Mouse (Mus musculus): ENCODE measurements around the gene Kat5. TPM values are rescaled to one million over a fixed set of nuclear protein-coding genes. Genes with fewer than 3 reads are reported as not detected.
A peak's percentile ranks its signal among the peaks of the same experiment; 100 is the strongest.

Gene Kat5
- total and polyA plus RNA-seq, 3 experiments: 40.1 to 106 (median 81.9) TPM

DNA sequence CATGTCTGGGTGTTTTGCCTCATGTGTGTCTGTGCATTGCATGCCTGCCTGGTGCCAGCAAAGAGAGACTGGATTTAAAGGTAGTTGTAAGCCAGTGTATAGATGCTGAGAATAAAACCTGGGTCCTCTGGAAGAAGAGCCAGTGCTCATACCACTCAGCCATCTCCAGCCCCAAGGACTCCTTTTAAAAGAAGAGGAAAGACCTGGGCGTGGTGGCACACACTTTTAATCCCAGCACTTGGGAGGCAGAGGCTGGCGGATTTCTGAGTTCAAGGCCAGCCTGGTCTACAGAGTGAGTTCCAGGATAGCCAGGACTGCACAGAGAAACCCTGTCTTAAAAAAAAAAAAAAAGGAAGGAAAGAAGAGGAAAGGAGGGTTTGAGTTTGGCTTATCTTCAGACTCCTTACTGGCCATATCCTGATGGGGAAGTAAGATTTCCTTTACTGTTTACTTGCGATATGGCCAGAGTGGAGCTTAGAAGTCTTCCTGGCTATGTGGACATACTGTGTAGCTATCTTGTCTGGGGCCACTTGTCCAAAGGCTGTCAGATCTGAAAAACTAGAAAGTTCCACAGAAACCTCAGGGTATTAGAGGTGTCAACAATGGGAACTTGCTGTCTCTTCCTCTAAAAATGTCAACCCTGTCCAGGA, 2.9 kb upstream of the Kat5 start:
- H3K27me3 ChIP-seq (ENCODE audit: insufficient read depth, low read length): no peaks in the 10 kb centered on the region
- H3K9me3 ChIP-seq (replicated peaks): no peaks in the 10 kb centered on the region
- ATAC-seq (ENCODE audit: extremely low read depth, insufficient number of reproducible peaks, low FRiP score, poor library complexity, severe bottlenecking) (peak; percentile 57), DNase-seq (ENCODE audit: low spot score) (peak; percentile 40)
- no peak overlapping the region for H3K4me3 ChIP-seq (ENCODE audit: low read depth, low read length)
- H3K36me3 ChIP-seq (replicated peaks): peaks cover 15% of the 10 kb centered on the region
- peaks cover 63% of the 10 kb centered on the region for H3K4me1 ChIP-seq (ENCODE audit: insufficient read depth, low read depth, low read length)
- peak; percentile 74 for TF ChIP-seq TAL1 (conservative IDR thresholded peaks at IDR 0.05; ENCODE audit: low read depth, low read length)
- no peak for TF ChIP-seq GATA2 (IDR thresholded peaks at IDR 0.05; ENCODE audit: borderline replicate concordance, low read depth, low read length)

DNA sequence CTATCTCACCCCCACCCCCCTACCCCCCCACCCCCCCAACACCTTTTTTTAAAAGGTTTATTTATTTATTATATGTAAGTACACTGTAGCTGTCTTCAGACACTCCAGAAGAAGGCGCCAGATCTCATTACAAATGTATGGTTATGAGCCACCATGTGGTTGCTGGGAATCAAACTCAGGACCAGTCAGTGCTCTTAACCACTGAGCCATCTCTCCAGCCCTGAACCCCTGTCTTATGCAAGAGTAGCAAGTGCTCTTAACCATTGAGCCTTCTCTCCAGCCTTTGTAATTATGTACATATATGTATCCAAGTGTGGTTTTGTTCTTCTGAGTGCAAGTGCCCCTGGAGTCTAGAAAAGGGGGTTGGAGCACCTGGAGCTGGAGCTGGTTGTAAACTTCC, 1.9 kb upstream of the Kat5 start:
- no peaks in the 10 kb centered on the region for H3K9me3 ChIP-seq (replicated peaks)
- DNase-seq (ENCODE audit: low spot score): no peak
- peaks cover 65% of the 10 kb centered on the region for H3K4me1 ChIP-seq (ENCODE audit: insufficient read depth, low read depth, low read length)

DNA sequence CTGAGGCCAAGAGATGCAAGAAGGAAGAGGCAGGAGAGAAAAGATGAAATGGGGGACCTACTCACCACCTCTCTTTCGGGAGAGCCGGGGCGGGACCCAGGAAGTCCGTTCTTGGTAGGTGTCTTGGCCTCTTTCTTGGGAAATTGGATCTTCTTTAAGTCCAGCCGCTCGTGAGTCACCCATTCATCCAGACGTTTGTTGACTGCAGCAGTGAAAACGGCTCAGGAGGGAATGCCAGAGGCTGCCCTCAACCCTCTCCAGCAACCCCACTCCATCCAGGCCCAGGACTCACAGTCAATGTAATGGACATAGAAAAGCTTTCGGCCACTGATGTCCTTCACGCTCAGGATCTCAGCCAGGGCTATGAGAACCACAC, 878 bp downstream of the Kat5 start:
- Histone ChIP-seq H3K4me3 (ENCODE audit: low read depth, low read length) (peak overlapping the region; percentile 86), H3K36me3 (replicated peaks) (peaks cover 53% of the 10 kb centered on the region), H3K27me3 (ENCODE audit: insufficient read depth, low read length) (no peaks in the 10 kb centered on the region), H3K9me3 (replicated peaks) (no peaks in the 10 kb centered on the region), H3K4me1 (ENCODE audit: insufficient read depth, low read depth, low read length) (peaks cover 80% of the 10 kb centered on the region)
- no peak for DNase-seq (ENCODE audit: low spot score)
- no peak for ATAC-seq (ENCODE audit: extremely low read depth, insufficient number of reproducible peaks, low FRiP score, poor library complexity, severe bottlenecking)
- TF ChIP-seq POLR2AphosphoS5 (IDR thresholded peaks at IDR 0.05; ENCODE audit: insufficient replicate concordance, low read depth, low read length) (no peak), GATA1 (IDR thresholded peaks at IDR 0.05; ENCODE audit: borderline replicate concordance, low read length) (no peak), GATA2 (IDR thresholded peaks at IDR 0.05; ENCODE audit: borderline replicate concordance, low read depth, low read length) (no peak), TAL1 (conservative IDR thresholded peaks at IDR 0.05; ENCODE audit: low read depth, low read length) (no peak), CTCF (IDR thresholded peaks at IDR 0.05; ENCODE audit: low read depth, low read length) (no peak)

More for the DNA sequence above, 1.9 kb upstream of the Kat5 start:
- Histone ChIP-seq H3K4me3 (ENCODE audit: low read depth, low read length) (no peak overlapping the region), H3K27me3 (ENCODE audit: insufficient read depth, low read length) (no peaks in the 10 kb centered on the region), H3K36me3 (replicated peaks) (peaks cover 25% of the 10 kb centered on the region)
- ATAC-seq (ENCODE audit: extremely low read depth, insufficient number of reproducible peaks, low FRiP score, poor library complexity, severe bottlenecking): no peak
- TF ChIP-seq TAL1 (conservative IDR thresholded peaks at IDR 0.05; ENCODE audit: low read depth, low read length) (no peak), CTCF (IDR thresholded peaks at IDR 0.05; ENCODE audit: low read depth, low read length) (no peak), GATA1 (IDR thresholded peaks at IDR 0.05; ENCODE audit: borderline replicate concordance, low read length) (no peak), GATA2 (IDR thresholded peaks at IDR 0.05; ENCODE audit: borderline replicate concordance, low read depth, low read length) (no peak), POLR2AphosphoS5 (IDR thresholded peaks at IDR 0.05; ENCODE audit: insufficient replicate concordance, low read depth, low read length) (no peak)

DNA sequence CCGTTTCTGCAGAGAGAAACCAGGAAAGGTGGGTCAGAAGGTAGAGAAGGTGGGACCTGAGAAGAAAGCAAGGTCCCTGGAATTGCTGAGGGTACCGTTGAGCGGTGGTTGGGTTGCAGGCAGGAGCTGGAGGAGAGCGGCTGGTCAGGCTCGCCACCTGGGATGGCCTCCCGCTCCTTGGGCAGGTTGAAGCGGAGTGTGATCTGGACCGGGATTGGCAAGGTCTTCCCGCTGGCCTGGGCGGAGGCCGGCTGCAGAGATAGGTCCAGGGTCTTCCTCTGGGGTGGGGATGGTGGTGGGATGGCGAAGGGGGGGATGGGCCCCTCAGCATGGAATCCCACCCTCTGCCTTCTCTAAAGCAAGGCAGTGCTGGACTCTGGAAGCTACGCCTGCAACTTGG, 1.3 kb downstream of the Kat5 start:
- peaks cover 80% of the 10 kb centered on the region for H3K4me1 ChIP-seq (ENCODE audit: insufficient read depth, low read depth, low read length)
- no peak for ATAC-seq (ENCODE audit: extremely low read depth, insufficient number of reproducible peaks, low FRiP score, poor library complexity, severe bottlenecking)

DNA sequence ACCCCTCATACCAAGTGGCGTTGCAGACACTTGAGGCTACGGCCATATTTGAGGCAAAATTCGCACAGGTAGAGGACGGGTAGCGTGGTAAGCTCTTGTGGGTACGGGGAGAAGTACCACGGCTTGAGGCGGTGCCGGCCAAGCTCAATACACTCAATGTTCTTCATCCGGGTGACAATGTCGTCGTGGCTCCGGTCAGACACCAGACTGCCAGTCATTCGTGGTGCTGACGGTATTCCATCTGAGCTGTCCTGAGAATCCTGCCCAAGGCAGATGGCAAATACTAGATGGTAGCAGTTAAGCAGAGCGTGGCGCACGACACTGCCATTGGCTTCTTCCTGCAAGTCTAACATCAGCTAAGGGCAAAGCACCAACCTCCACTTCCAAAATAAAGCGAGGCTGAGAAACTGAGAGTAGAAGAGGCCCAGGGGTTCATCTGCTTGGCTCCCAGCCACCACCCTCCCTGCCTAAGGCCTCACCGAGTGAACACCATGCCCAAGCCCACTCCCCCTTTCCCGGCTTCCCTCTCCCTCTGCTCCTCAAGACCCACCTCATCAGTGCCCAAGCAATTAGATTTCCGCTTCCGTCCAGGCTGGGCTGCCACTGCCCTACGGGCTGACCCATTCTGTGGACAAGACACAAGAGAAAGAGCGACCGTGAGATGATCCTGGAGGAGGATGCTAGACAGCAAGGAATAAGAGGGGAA, 2.2 kb downstream of the Kat5 start:
- Histone ChIP-seq H3K27me3 (ENCODE audit: insufficient read depth, low read length) (no peaks in the 10 kb centered on the region), H3K4me3 (ENCODE audit: low read depth, low read length) (no peak overlapping the region), H3K36me3 (replicated peaks) (peaks cover 66% of the 10 kb centered on the region), H3K4me1 (ENCODE audit: insufficient read depth, low read depth, low read length) (peaks cover 80% of the 10 kb centered on the region), H3K9me3 (replicated peaks) (no peaks in the 10 kb centered on the region)
- TF ChIP-seq POLR2AphosphoS5 (IDR thresholded peaks at IDR 0.05; ENCODE audit: insufficient replicate concordance, low read depth, low read length) (no peak), GATA1 (IDR thresholded peaks at IDR 0.05; ENCODE audit: borderline replicate concordance, low read length) (no peak), GATA2 (IDR thresholded peaks at IDR 0.05; ENCODE audit: borderline replicate concordance, low read depth, low read length) (no peak), CTCF (IDR thresholded peaks at IDR 0.05; ENCODE audit: low read depth, low read length) (no peak), TAL1 (conservative IDR thresholded peaks at IDR 0.05; ENCODE audit: low read depth, low read length) (no peak)
- no peak for ATAC-seq (ENCODE audit: extremely low read depth, insufficient number of reproducible peaks, low FRiP score, poor library complexity, severe bottlenecking)
- no peak for DNase-seq (ENCODE audit: low spot score)

More for the DNA sequence above, 1.3 kb downstream of the Kat5 start:
- Histone ChIP-seq H3K9me3 (replicated peaks) (no peaks in the 10 kb centered on the region), H3K4me3 (ENCODE audit: low read depth, low read length) (peak overlapping the region; percentile 86; the same call in 1 of the 2 replicates), H3K36me3 (replicated peaks) (peaks cover 57% of the 10 kb centered on the region), H3K27me3 (ENCODE audit: insufficient read depth, low read length) (no peaks in the 10 kb centered on the region)
- DNase-seq (ENCODE audit: low spot score): no peak
- no peak for TF ChIP-seq GATA1 (IDR thresholded peaks at IDR 0.05; ENCODE audit: borderline replicate concordance, low read length)
- TF ChIP-seq TAL1 (conservative IDR thresholded peaks at IDR 0.05; ENCODE audit: low read depth, low read length): no peak

DNA sequence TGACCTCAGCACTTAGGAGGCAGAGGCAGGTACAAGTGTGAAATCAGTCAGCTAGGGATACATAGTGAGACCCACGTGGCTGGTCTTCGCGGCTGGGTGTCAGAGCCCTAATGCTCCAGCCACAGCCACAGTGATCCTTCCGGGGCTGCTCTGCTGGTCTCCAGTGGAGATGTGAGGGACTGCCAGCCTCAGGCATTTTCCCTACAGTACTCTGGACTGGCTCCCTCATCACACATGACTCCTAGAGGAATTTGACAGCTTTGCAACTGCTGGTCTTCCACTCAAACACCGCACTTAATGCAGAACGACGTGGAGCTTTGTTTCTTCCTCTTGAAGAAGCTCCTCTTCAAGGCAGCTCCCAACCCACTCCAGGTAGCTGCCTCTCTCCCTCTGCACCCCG, 3.8 kb downstream of the Kat5 start:
- Histone ChIP-seq H3K36me3 (replicated peaks) (peaks cover 75% of the 10 kb centered on the region), H3K27me3 (ENCODE audit: insufficient read depth, low read length) (no peaks in the 10 kb centered on the region), H3K9me3 (replicated peaks) (no peaks in the 10 kb centered on the region), H3K4me1 (ENCODE audit: insufficient read depth, low read depth, low read length) (peaks cover 84% of the 10 kb centered on the region), H3K4me3 (ENCODE audit: low read depth, low read length) (no peak overlapping the region)
- ATAC-seq (ENCODE audit: extremely low read depth, insufficient number of reproducible peaks, low FRiP score, poor library complexity, severe bottlenecking) (no peak), DNase-seq (ENCODE audit: low spot score) (no peak)
- no peak for TF ChIP-seq GATA2 (IDR thresholded peaks at IDR 0.05; ENCODE audit: borderline replicate concordance, low read depth, low read length)
- no peak for TF ChIP-seq TAL1 (conservative IDR thresholded peaks at IDR 0.05; ENCODE audit: low read depth, low read length)
- TF ChIP-seq POLR2AphosphoS5 (IDR thresholded peaks at IDR 0.05; ENCODE audit: insufficient replicate concordance, low read depth, low read length): no peak
- no peak for TF ChIP-seq GATA1 (IDR thresholded peaks at IDR 0.05; ENCODE audit: borderline replicate concordance, low read length)
- TF ChIP-seq CTCF (IDR thresholded peaks at IDR 0.05; ENCODE audit: low read depth, low read length): no peak
